8 mouse cellular contexts compared by ENCODE assay signal in the genomic region with DNA sequence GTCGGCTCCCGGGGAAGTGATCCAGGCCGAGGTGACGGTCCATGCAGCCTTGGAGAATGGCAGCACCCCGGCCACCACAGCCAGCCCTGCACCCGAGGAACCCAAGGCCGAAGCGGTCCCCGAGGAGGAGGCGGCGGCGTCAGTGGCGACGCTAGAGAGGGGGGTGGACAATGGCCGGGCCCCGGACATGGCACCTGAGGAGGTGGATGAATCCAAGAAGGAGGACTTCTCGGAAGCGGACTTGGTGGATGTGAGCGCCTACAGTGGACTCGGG. TPM values are rescaled to one million over a fixed set of nuclear protein-coding genes. Genes with fewer than 3 reads are reported as not detected.
DNase-seq lines count a peak whose midpoint lies in the region; ATAC-seq and TF ChIP-seq lines count a peak whose summit lies in the region.

No protein-coding gene starts in this region.

- H3K9me3 ChIP-seq in hindbrain, embryonic 10.5 days: no peaks in the 10 kb centered on the region
- H3K9me3 ChIP-seq in lung, postnatal 0 days (ENCODE audit: low read length): no peaks in the 10 kb centered on the region

- no peak for TF ChIP-seq POLR2A in kidney, adult 2 months (IDR thresholded peaks at IDR 0.05; ENCODE audit: low read depth, low read length)

- DNase-seq in kidney, adult 2 months: no peak
- no peak for DNase-seq in kidney, adult 11 months
- DNase-seq in adrenal gland, postnatal 25 days: peak; percentile 60
- DNase-seq in hindbrain, embryonic 10.5 days (ENCODE audit: low spot score): no peak
- DNase-seq in lung, postnatal 0 days (ENCODE audit: low spot score): no peak
- DNase-seq in embryo, embryonic 10 days (ENCODE audit: low spot score): no peak
- DNase-seq in ovary, adult 18-20 months (ENCODE audit: low spot score): no peak
- no peak for DNase-seq in layer of hippocampus, adult 11-12 months (ENCODE audit: low spot score)

- H3K9ac ChIP-seq in lung, postnatal 0 days (replicated peaks; ENCODE audit: low read depth): peak overlapping the region; percentile 68

- 3% methylated on average over 20 of the region's 20 CpGs for WGBS in kidney, adult 2 months
- WGBS in hindbrain, embryonic 10.5 days: under 1% methylated on average over 20 of the region's 20 CpGs
- WGBS in lung, postnatal 0 days: under 1% methylated on average over 20 of the region's 20 CpGs

- no peaks in the 10 kb centered on the region for H3K36me3 ChIP-seq in kidney, adult 2 months (ENCODE audit: control insufficient read depth, insufficient read depth, low read length)
- peaks cover 33% of the 10 kb centered on the region for H3K36me3 ChIP-seq in hindbrain, embryonic 10.5 days
- peaks cover 9% of the 10 kb centered on the region; the same call in 1 of the 2 replicates for H3K36me3 ChIP-seq in lung, postnatal 0 days (ENCODE audit: insufficient read depth, low read length)

- no peaks in the 10 kb centered on the region for H3K27me3 ChIP-seq in kidney, adult 2 months (replicated peaks; ENCODE audit: control insufficient read depth, insufficient read depth, low read length)
- H3K27me3 ChIP-seq in hindbrain, embryonic 10.5 days (ENCODE audit: insufficient read depth, poor library complexity, severe bottlenecking): no peaks in the 10 kb centered on the region
- H3K27me3 ChIP-seq in lung, postnatal 0 days (replicated peaks; ENCODE audit: insufficient read depth, low read length): no peaks in the 10 kb centered on the region

- ATAC-seq in lung, postnatal 0 days: no peak

- peak overlapping the region; percentile 49 for H3K27ac ChIP-seq in kidney, adult 2 months (ENCODE audit: insufficient read depth, low read depth, low read length)
- H3K27ac ChIP-seq in hindbrain, embryonic 10.5 days: peak overlapping the region; percentile 98
- H3K27ac ChIP-seq in lung, postnatal 0 days (ENCODE audit: low read length): peak overlapping the region; percentile 87

- TF ChIP-seq EP300 in lung, postnatal 0 days (IDR thresholded peaks at IDR 0.05): no peak

- no peak for TF ChIP-seq CTCF in kidney, adult 2 months (conservative IDR thresholded peaks at IDR 0.05; ENCODE audit: insufficient read depth, insufficient read length, low read depth, low read length)
- TF ChIP-seq CTCF in lung, postnatal 0 days (IDR thresholded peaks at IDR 0.05): no peak

- H3K4me3 ChIP-seq in kidney, adult 2 months (ENCODE audit: insufficient read depth, low read depth, low read length): peak overlapping the region; percentile 91
- H3K4me3 ChIP-seq in hindbrain, embryonic 10.5 days: peak overlapping the region; percentile 96
- peak overlapping the region; percentile 87 for H3K4me3 ChIP-seq in lung, postnatal 0 days (ENCODE audit: low read depth, low read length)

- peak overlapping the region; percentile 94 for H3K4me2 ChIP-seq in lung, postnatal 0 days (replicated peaks; ENCODE audit: low read depth, low read length)

- H3K4me1 ChIP-seq in kidney, adult 2 months (ENCODE audit: control insufficient read depth, insufficient read depth, low read length): peaks cover 23% of the 10 kb centered on the region
- peaks cover 90% of the 10 kb centered on the region for H3K4me1 ChIP-seq in hindbrain, embryonic 10.5 days (replicated peaks)
- peaks cover 39% of the 10 kb centered on the region; the same call in 1 of the 2 replicates for H3K4me1 ChIP-seq in lung, postnatal 0 days (ENCODE audit: insufficient read depth, low read depth, low read length)

RNA-seq across cellular contexts. Expression of gene Ppp1r9b, which starts 1.6 kb away (rescaled TPM):
- polyA plus RNA-seq in kidney, adult 2 months (2012; rRNA removed): 24.1 and 29.9 TPM in 2 replicates
- 125 and 146 TPM in 2 replicates for total RNA-seq in adrenal gland, postnatal 25 days (2021)
- polyA plus RNA-seq in hindbrain, embryonic 10.5 days (2016; fragmentation: Nextera tagmentation; extraction: Ambion mirVana): 10.4 and 11.8 TPM in 2 replicates
- 9.8 and 11.5 TPM in 2 replicates for polyA plus RNA-seq in lung, postnatal 0 days (2015; fragmentation: Nextera tagmentation; extraction: Ambion mirVana)

RNA-seq across cellular contexts. Expression of gene Sgca, which starts 16.3 kb away (rescaled TPM):
- polyA plus RNA-seq in kidney, adult 2 months (2012; rRNA removed): 5.0 and 23.9 TPM in 2 replicates
- not detected in 2 replicates for total RNA-seq in adrenal gland, postnatal 25 days (2021)
- 0.10 TPM in 1 of 2 replicates, not detected in the other for polyA plus RNA-seq in hindbrain, embryonic 10.5 days (2016; fragmentation: Nextera tagmentation; extraction: Ambion mirVana)
- polyA plus RNA-seq in lung, postnatal 0 days (2015; fragmentation: Nextera tagmentation; extraction: Ambion mirVana): 0.33 and 0.55 TPM in 2 replicates

RNA-seq across cellular contexts. Expression of gene Samd14, which starts 17.3 kb away (rescaled TPM):
- 3.2 and 3.7 TPM in 2 replicates for polyA plus RNA-seq in kidney, adult 2 months (2012; rRNA removed)
- 3.0 and 4.4 TPM in 2 replicates for total RNA-seq in adrenal gland, postnatal 25 days (2021)
- polyA plus RNA-seq in hindbrain, embryonic 10.5 days (2016; fragmentation: Nextera tagmentation; extraction: Ambion mirVana): 38.8 and 71.5 TPM in 2 replicates
- 5.4 and 5.8 TPM in 2 replicates for polyA plus RNA-seq in lung, postnatal 0 days (2015; fragmentation: Nextera tagmentation; extraction: Ambion mirVana)

RNA-seq across cellular contexts. Expression of gene Hils1, which starts 25.0 kb away (rescaled TPM):
- polyA plus RNA-seq in kidney, adult 2 months (2012; rRNA removed): 0.56 TPM in 1 of 2 replicates, not detected in the other
- total RNA-seq in adrenal gland, postnatal 25 days (2021): not detected in 2 replicates
- not detected in 2 replicates for polyA plus RNA-seq in hindbrain, embryonic 10.5 days (2016; fragmentation: Nextera tagmentation; extraction: Ambion mirVana)
- polyA plus RNA-seq in lung, postnatal 0 days (2015; fragmentation: Nextera tagmentation; extraction: Ambion mirVana): not detected in 2 replicates

RNA-seq across cellular contexts. Expression of gene Pdk2, which starts 48.7 kb away (rescaled TPM):
- polyA plus RNA-seq in kidney, adult 2 months (2012; rRNA removed): 430 and 469 TPM in 2 replicates
- total RNA-seq in adrenal gland, postnatal 25 days (2021): 82.9 and 86.4 TPM in 2 replicates
- 10.7 and 15.2 TPM in 2 replicates for polyA plus RNA-seq in hindbrain, embryonic 10.5 days (2016; fragmentation: Nextera tagmentation; extraction: Ambion mirVana)
- 39.3 and 51.1 TPM in 2 replicates for polyA plus RNA-seq in lung, postnatal 0 days (2015; fragmentation: Nextera tagmentation; extraction: Ambion mirVana)
